Mouse (Mus musculus): ENCODE data around the gene Doc2b.

The Doc2b gene

DNA sequence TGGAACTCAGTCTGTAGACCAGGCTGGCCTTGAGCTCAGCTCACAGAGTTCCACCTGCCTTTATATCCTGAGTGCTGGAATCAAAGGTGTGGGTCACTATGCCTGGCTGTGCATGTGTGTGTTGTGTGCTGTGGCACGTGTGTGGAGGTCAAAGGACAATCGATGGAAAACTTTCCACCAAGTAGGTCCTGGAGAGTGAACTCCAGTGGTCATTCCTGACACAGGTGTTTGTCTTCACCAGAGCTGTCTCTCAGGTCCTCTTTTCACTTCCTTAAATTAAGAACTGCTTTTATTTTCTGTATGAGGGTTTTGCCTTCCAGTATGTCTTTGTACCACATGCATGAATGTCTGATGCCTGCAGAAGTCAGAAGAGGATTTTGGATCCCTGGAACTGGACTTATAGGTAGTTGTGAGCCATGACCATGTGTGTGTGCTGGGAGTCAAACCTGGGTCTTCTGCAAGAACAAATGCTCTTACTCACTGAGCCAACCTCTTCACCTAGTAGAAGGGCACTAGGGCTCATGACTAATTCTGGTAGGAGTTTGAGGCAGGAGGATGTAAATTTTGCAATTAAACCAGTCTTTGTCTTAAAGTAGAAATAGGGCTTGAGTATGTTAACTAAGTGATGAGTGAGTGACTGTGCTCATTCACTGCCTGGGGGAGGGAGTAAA lies 57.9 kb downstream of the Doc2b start:
- CTCF ChIA-PET: no interaction called here

DNA sequence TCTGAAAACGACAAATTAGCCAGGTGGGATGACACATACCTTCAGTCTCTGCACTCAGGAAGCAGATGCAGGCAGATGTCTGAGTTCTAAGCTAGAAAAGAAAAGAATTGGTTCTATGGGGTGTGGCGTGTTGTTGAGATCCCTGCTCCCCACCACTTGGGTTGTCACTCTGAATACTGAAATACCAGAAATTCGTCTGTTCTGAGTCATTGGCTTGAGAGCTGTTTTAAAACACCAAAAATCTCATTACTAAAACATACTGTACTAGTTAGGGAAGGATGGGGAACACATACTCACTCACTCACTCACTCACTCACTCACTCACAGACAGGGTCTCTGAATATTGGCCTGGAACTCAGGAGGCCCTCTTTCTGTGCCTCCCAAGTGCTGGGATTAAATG lies 58.9 kb downstream of the Doc2b start:
- CTCF ChIA-PET: no interaction called here

DNA sequence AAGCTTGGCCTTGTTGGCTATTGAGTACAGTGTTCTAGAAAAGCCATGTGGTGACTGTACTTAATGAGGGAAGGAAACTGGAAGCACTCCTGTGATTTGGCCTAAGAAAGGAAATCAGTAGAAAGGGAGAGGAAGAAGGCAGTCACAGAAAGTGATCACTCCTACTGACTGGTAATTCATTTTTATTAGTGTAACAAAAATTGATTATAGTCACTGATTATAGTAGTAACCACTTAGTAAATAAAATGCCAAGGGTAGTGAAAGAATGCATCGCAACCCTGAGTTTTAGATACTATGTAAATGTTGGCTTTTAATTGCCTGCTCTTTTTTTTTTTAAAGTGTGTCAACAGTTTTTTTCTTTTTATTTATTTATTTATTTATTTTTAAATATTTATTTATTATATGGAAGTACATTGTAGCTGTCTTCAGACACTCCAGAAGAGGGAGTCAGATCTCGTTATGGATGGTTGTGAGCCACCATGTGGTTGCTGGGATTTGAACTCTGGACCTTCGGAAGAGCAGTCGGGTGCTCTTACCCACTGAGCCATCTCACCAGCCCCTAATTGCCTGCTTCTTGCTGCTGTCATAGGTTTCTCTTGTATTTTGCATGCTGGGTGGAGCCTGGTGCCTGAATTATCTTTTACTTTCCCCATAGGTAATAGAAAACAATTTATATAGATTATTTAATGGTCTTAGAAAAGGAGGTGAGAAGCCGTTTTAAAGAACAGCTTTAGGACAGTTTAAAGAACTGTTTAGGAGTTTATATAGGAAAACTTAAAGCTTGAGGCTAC lies 60.2 kb downstream of the Doc2b start:
- CTCF ChIA-PET: no interaction called here

DNA sequence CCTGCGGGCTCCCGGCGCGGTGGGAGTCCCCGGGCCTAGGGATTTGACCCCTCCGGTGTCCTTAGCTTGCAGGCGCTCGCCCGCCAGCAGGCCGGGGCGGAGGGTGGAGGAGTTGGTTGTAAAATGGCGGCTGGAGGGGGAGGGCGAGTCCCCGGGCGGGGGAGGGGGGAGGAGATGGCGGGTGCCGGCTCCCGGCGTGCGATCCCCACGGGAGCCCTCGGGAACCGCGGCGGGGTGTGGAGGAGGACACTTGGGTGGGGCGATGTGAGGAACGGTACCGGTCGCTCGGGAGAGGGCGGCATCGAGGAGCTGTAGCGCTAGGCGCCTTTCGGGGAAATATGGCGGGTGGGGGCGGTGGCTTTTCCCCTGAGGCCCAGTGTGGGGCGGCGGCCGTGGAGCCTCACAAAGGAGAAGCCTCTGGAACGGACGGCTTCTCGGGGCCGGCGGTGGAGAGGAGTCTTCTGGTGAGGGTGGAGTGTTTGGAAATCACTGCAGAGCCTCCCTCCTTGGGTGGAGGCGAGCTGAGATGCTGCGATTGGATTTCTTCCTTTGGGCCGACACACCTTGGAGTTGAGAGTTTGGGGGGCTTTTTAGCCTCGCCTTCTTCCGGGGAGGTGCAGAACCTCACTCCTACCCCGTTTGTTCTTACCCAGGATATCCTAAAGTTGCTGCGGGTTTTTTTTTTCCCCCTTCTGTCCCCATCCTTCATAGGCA lies 62.5 kb downstream of the Doc2b start:
- CTCF ChIA-PET: interaction anchor here (0.9 to 1.6 kb wide), 2 partner anchors 14 to 17 kb away, joined by 3 to 4 read pairs; no protein-coding TSS in a partner anchor

DNA sequence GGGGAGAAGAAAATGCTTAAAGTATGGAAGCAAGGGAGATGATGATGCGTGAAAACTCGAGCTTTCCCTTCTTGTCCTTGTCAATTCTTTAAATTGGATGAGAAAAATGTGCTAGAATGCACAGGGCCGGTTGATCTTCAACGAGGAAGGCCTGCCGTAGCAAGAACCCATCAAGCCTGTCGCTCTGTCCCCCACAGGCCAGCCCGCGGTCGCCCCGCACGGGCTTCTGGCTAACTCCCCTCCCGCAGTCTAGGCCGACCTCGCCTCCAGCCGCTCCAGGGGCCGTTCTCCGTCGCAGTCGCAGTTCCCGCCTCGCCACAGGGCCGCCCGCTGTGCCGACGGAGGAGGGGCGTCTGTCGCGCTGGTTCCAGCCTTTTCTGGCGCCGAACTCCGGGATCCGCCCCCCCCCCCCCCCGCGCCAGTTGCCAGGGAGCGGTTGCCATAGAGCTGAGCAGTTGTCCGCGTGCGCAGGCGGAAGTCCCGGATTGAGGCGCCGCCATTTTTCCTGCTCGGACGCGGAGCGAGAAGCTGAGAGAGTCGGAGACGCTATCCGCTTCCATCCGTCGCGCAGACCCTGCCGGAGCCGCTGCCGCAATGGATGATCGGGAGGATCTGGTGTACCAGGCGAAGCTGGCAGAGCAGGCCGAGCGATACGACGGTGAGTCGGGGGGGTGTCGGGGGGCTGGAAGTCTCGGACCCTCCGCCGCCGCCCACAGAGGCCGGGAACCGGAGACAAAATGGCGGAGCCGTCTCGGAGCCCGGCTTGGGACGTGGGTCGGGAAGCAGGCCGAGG lies 63.2 kb downstream of the Doc2b start, which contains the start of gene Ywhae:
Gene Ywhae (plus strand): TSS at position 436 of the 793 bp plus-strand sequence.
- CTCF ChIA-PET: interaction anchor here (0.8 to 1.6 kb wide), 3 partner anchors 9 to 18 kb away, joined by 3 to 4 read pairs (median 4); no protein-coding TSS in a partner anchor

DNA sequence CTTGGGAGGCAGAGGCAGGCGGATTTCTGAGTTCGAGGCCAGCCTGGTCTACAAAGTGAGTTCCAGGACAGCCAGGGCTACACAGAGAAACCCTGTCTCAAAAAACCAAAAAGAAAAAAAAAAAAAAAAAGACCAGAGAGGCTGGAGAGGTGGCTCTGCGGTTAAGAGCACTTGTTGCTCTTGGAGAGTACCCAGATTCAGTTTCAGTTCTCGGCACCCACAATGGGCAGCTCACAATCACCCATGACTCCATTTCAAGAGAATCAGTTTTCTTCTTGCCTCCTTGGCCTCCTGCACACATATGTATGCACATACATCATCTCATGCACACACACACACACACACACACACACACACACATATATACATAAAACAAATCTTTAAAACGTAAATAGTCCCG lies 68.2 kb downstream of the Doc2b start:
- CTCF ChIA-PET: interaction anchor here (0.6 to 0.7 kb wide), 2 partner anchors 18 to 36 kb away, joined by 3 to 7 read pairs; no protein-coding TSS in a partner anchor

DNA sequence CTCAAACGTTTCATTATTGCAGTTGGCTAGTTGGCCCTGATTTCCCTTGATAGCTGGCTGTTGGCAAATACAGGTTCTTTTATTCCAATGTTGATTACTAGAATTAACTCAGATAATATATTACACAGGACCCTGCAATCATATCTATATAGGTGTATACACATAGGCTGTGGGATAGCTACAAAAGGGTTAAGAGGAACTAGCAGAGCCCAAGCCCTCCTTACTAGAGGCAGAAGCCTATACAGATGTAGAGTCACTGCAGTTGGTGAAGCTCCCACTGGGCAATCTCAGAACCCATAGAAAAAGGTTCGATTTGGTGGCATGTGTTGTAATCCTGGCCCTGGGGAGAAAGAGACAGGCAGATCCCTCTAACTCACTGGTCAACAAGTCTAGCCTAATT lies 68.7 kb downstream of the Doc2b start:
- CTCF ChIA-PET: no interaction called here

DNA sequence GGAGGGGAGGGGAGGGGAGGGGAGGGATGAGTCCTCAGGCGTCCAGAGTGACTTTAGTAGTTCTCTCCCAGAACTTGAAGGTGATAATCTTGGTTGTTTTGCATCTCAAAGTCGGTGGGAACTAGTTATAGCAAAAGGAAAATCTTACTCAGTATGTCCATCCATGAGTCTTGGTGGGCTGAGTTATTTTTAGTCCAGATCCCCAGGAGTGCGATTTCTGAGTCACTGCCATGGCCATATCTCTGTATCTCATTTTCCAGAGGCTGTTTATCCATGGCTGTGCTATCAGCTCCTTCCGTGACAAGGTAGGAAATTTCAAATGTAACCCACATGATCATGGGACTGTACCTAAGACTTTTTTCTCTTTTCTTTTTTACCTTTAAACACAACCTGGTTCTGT lies 73.5 kb downstream of the Doc2b start:
- CTCF ChIA-PET: interaction anchor here (0.7 kb wide), 1 partner anchor 154 kb away, joined by 4 read pairs; no protein-coding TSS in a partner anchor
